Mouse (Mus musculus) right cerebral cortex, postnatal 4 days (tissue): Measurements from ENCODE around the gene Taf1c.

ENCODE experiments used
- DNase-seq: peaks from one replicate; pipeline ENCODE4 v3.0.0-alpha.2; 2022

Taf1c gene

GRCm38 (mm10) chr8:119604996-119605395, at the start of gene Taf1c:
Gene Taf1c (minus strand): TSS chr8:119605222.
- peak; percentile 96 for DNase-seq

- no peak for DNase-seq
Observed at GRCm38 (mm10) chr8:119651324-119651723, 46.3 kb upstream of the Taf1c start.

- no peak for DNase-seq
Observed at GRCm38 (mm10) chr8:119646846-119647245, 41.8 kb upstream of the Taf1c start.

GRCm38 (mm10) chr8:119646197-119646596, 41.2 kb upstream of the Taf1c start:
- DNase-seq = no peak

GRCm38 (mm10) chr8:119644981-119645597, 40.1 kb upstream of the Taf1c start:
- DNase-seq = no peak

GRCm38 (mm10) chr8:119644429-119644960, 39.5 kb upstream of the Taf1c start:
- DNase-seq = no peak

- no peak for DNase-seq
Observed at GRCm38 (mm10) chr8:119642960-119643359, 37.9 kb upstream of the Taf1c start.

- no peak for DNase-seq
Observed at GRCm38 (mm10) chr8:119641058-119641457, 36.0 kb upstream of the Taf1c start.

GRCm38 (mm10) chr8:119639798-119640197, 34.8 kb upstream of the Taf1c start:
- DNase-seq = no peak

GRCm38 (mm10) chr8:119638261-119638660, 33.2 kb upstream of the Taf1c start:
- no peak for DNase-seq

GRCm38 (mm10) chr8:119637381-119637780, 32.4 kb upstream of the Taf1c start:
- DNase-seq = no peak

- DNase-seq = no peak
Observed at GRCm38 (mm10) chr8:119636766-119637165, 31.7 kb upstream of the Taf1c start.

GRCm38 (mm10) chr8:119635958-119636357, 30.9 kb upstream of the Taf1c start:
- DNase-seq = no peak

GRCm38 (mm10) chr8:119635378-119635777, 30.4 kb upstream of the Taf1c start, which contains the start of gene Kcng4:
Gene Kcng4 (minus strand): TSS chr8:119635680.
- DNase-seq = no peak

- no peak for DNase-seq
Observed at GRCm38 (mm10) chr8:119634616-119635336, 29.8 kb upstream of the Taf1c start.

GRCm38 (mm10) chr8:119632909-119633308, 27.9 kb upstream of the Taf1c start:
- DNase-seq = no peak

- no peak for DNase-seq
Observed at GRCm38 (mm10) chr8:119632246-119632645, 27.2 kb upstream of the Taf1c start.

- DNase-seq = no peak
Observed at GRCm38 (mm10) chr8:119630841-119631240, 25.8 kb upstream of the Taf1c start.

- DNase-seq = no peak
Observed at GRCm38 (mm10) chr8:119627613-119628359, 22.8 kb upstream of the Taf1c start.

- DNase-seq = no peak
Observed at GRCm38 (mm10) chr8:119627199-119627598, 22.2 kb upstream of the Taf1c start.

GRCm38 (mm10) chr8:119625788-119626187, 20.8 kb upstream of the Taf1c start:
- no peak for DNase-seq

GRCm38 (mm10) chr8:119624916-119625315, 19.9 kb upstream of the Taf1c start:
- DNase-seq = no peak

- DNase-seq = no peak
Observed at GRCm38 (mm10) chr8:119623744-119624143, 18.7 kb upstream of the Taf1c start.

- DNase-seq = no peak
Observed at GRCm38 (mm10) chr8:119623061-119623460, 18.0 kb upstream of the Taf1c start.
